Mouse (Mus musculus): ENCODE measurements around the gene Nrg3.

DNA sequence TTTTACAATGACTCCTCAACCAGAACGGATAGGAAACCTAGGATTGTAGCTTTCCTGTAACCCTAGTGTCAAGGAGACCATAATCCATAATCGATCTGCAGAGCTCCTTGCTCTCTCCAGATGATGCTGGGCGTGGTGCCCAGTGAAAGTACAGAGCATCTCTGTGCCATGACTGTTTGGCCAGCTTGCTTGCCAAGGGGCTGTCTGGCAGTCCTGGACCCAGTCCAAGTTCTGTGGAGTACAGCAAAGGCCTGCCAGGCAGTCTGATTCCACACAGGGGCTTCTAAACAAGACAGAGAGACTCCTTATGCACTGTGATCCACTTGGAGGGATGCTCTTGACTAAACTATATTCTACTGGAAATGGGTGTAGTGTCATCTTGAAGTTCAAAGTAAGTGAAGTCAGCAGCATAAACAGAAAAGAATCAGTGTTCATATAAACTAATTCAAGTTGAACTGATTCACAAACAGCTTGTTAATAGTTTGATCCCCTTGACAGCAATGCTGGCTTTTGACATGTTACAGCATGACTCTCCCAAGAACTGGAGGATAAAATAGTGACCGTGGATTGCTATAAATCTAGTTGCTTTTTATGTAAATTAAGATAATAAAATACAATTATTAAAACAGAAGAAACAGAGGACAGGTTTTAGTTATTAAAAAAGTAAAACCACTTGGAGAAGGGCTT lies 155.3 kb downstream of the Nrg3 start:
- TF ChIP-seq POLR2A (IDR thresholded peaks at IDR 0.05; ENCODE audit: insufficient read length, low read depth): no peak
- no peak for TF ChIP-seq USF1 (IDR thresholded peaks at IDR 0.05; ENCODE audit: low read depth)

Data from myocyte (in vitro differentiated cells).